Mouse (Mus musculus) MEL (cell line): ENCODE results near the gene Mbd6. TPM values are rescaled to one million over a fixed set of nuclear protein-coding genes. Genes with fewer than 3 reads are reported as not detected.

Experiments used
- DNase-seq: peaks from one replicate; pipeline ENCODE4 v3.0.0; 2011; ENCODE audit warnings: low read depth, low spot score
- H3K27ac ChIP-seq: 2 replicates; pipeline ENCODE4 v1.5.1; 2012; ENCODE audit warnings: low read depth, mild to moderate bottlenecking, control low read depth, low read length, moderate library complexity; ENCODE audit not compliant: control insufficient read depth
- H3K27me3 ChIP-seq, 2 experiments: fragments of 150-350 bp in 1 of 2; sonication (generic) in 1 of 2; 2 replicates each; pipeline ENCODE4 v1.6.1; 2012; ENCODE audit warnings: low read length in 2 of 2, mild to moderate bottlenecking in 2 of 2, improper control_type of control experiment in 1 of 2, moderate library complexity in 1 of 2; ENCODE audit not compliant: insufficient read depth in 2 of 2, control insufficient read depth in 1 of 2
- H3K36me3 ChIP-seq, 2 experiments: 2 replicates each; pipeline ENCODE4 v1.6.1; 2012 to 2014; ENCODE audit warnings: low read length in 2 of 2, improper control_type of control experiment in 1 of 2, inconsistent platforms in 1 of 2, mild to moderate bottlenecking in 1 of 2; ENCODE audit not compliant: insufficient read depth in 2 of 2, control insufficient read depth in 1 of 2
- H3K4me1 ChIP-seq, 2 experiments: fragments of 150-350 bp in 1 of 2; sonication (generic) in 1 of 2; 2 replicates each; pipeline ENCODE4 v1.6.1; 2012; ENCODE audit warnings: low read length in 2 of 2, improper control_type of control experiment in 1 of 2, mild to moderate bottlenecking in 1 of 2; ENCODE audit not compliant: insufficient read depth in 2 of 2, control insufficient read depth in 1 of 2
- H3K4me3 ChIP-seq, 2 experiments: fragments of 150-350 bp in 1 of 2; sonication (generic) in 1 of 2; 2 replicates each; pipeline ENCODE4 v1.5.1; 2012; ENCODE audit warnings: low read depth in 2 of 2, low read length in 2 of 2, mild to moderate bottlenecking in 2 of 2, moderate library complexity in 2 of 2, control low read depth in 1 of 2, improper control_type of control experiment in 1 of 2; ENCODE audit not compliant: control insufficient read depth in 1 of 2, insufficient read depth in 1 of 2
- H3K79me2 ChIP-seq: 2 replicates; pipeline ENCODE4 v1.6.1; 2012; ENCODE audit warnings: mild to moderate bottlenecking, low read length, moderate library complexity; ENCODE audit not compliant: control insufficient read depth, poor library complexity, insufficient read depth
- H3K9ac ChIP-seq: 2 replicates; pipeline ENCODE4 v1.6.1; 2012; ENCODE audit warnings: low read depth, mild to moderate bottlenecking, control low read depth, low read length, moderate library complexity; ENCODE audit not compliant: control insufficient read depth, poor library complexity, severe bottlenecking
- H3K9me3 ChIP-seq: fragments of 150-350 bp; sonication (generic); replicated peaks from 2 replicates; pipeline ENCODE4 v1.6.1; 2012; ENCODE audit warnings: mild to moderate bottlenecking, low read length, improper control_type of control experiment, moderate library complexity; ENCODE audit not compliant: insufficient read depth
- CHD1 ChIP-seq: IDR thresholded peaks from 2 replicates; pipeline ENCODE4 v1.6.1; 2012; ENCODE audit warnings: low read depth, mild to moderate bottlenecking, inconsistent platforms, low read length, improper control_type of control experiment
- CHD2 ChIP-seq: IDR thresholded peaks from 2 replicates; pipeline ENCODE4 v1.6.1; 2011; ENCODE audit warnings: low read length, improper control_type of control experiment
- CTCF ChIP-seq, 3 experiments: IDR thresholded peaks in 2 of 3; conservative IDR thresholded peaks in 1 of 3; 2 replicates each; pipeline ENCODE4 v1.5.1; 2011 to 2012; ENCODE audit warnings: low read length in 3 of 3, low read depth in 2 of 3, mild to moderate bottlenecking in 2 of 3, improper control_type of control experiment in 1 of 3, inconsistent platforms in 1 of 3, mixed read lengths in 1 of 3, moderate library complexity in 1 of 3; ENCODE audit not compliant: control insufficient read depth in 1 of 3, insufficient read depth in 1 of 3, poor library complexity in 1 of 3, severe bottlenecking in 1 of 3
- ETS1 ChIP-seq: IDR thresholded peaks from 2 replicates; pipeline ENCODE4 v1.6.1; 2012; ENCODE audit warnings: low read depth, mild to moderate bottlenecking, inconsistent platforms, low read length, improper control_type of control experiment, moderate library complexity
- GATA1 ChIP-seq: IDR thresholded peaks from 2 replicates; pipeline ENCODE4 v1.6.1; 2011; ENCODE audit warnings: low read depth, low read length, improper control_type of control experiment
- HCFC1 ChIP-seq: IDR thresholded peaks from 2 replicates; pipeline ENCODE4 v1.6.1; 2012; ENCODE audit warnings: low read depth, mild to moderate bottlenecking, inconsistent platforms, low read length, improper control_type of control experiment, moderate library complexity
- JUND ChIP-seq: IDR thresholded peaks from 2 replicates; pipeline ENCODE4 v1.6.1; 2011; ENCODE audit warnings: low read depth, mild to moderate bottlenecking, improper control_type of control experiment, low read length
- MAX ChIP-seq: IDR thresholded peaks from 2 replicates; pipeline ENCODE4 v1.6.1; 2011; ENCODE audit warnings: low read length, improper control_type of control experiment
- MEF2A ChIP-seq: IDR thresholded peaks from 2 replicates; pipeline ENCODE4 v1.6.1; 2014; ENCODE audit warnings: low read depth, mild to moderate bottlenecking, inconsistent platforms, low read length, improper control_type of control experiment; ENCODE audit not compliant: poor library complexity, insufficient replicate concordance, severe bottlenecking; ENCODE audit errors: extremely low read depth
- MXI1 ChIP-seq: IDR thresholded peaks from 2 replicates; pipeline ENCODE4 v1.6.1; 2011; ENCODE audit warnings: mild to moderate bottlenecking, low read depth, low read length, improper control_type of control experiment
- MYB ChIP-seq: IDR thresholded peaks from 2 replicates; pipeline ENCODE4 v1.6.1; 2011; ENCODE audit warnings: mild to moderate bottlenecking, low read depth, low read length, improper control_type of control experiment
- MYC ChIP-seq: IDR thresholded peaks from 2 replicates; pipeline ENCODE4 v1.6.1; 2011; ENCODE audit warnings: low read depth, mild to moderate bottlenecking, low read length, improper control_type of control experiment, moderate library complexity
- NRF1 ChIP-seq: IDR thresholded peaks from 2 replicates; pipeline ENCODE4 v1.6.1; 2014; ENCODE audit warnings: low read depth, mild to moderate bottlenecking, inconsistent platforms, low read length, improper control_type of control experiment, moderate library complexity; ENCODE audit not compliant: poor library complexity, insufficient read depth, severe bottlenecking
- POLR2A ChIP-seq, 2 experiments: IDR thresholded peaks; 2 replicates each; pipeline ENCODE4 v1.6.1; 2011 to 2012; ENCODE audit warnings: low read length in 2 of 2, mild to moderate bottlenecking in 2 of 2, control low read depth in 1 of 2, improper control_type of control experiment in 1 of 2, low read depth in 1 of 2, moderate library complexity in 1 of 2; ENCODE audit not compliant: control insufficient read depth in 1 of 2, insufficient read depth in 1 of 2, poor library complexity in 1 of 2
- POLR2AphosphoS2 ChIP-seq: IDR thresholded peaks from 2 replicates; pipeline ENCODE4 v1.6.1; 2011; ENCODE audit warnings: low read length, improper control_type of control experiment
- POLR2AphosphoS5 ChIP-seq: IDR thresholded peaks from 2 replicates; pipeline ENCODE4 v1.6.1; 2012; ENCODE audit warnings: low read depth, borderline replicate concordance, mild to moderate bottlenecking, inconsistent platforms, low read length, moderate library complexity, mixed read lengths
- RAD21 ChIP-seq: IDR thresholded peaks from 2 replicates; pipeline ENCODE4 v1.6.1; 2011; ENCODE audit warnings: mild to moderate bottlenecking, low read depth, low read length, improper control_type of control experiment
- RCOR1 ChIP-seq: IDR thresholded peaks from 2 replicates; pipeline ENCODE4 v1.6.1; 2012; ENCODE audit warnings: low read depth, mild to moderate bottlenecking, inconsistent platforms, low read length, improper control_type of control experiment
- SIN3A ChIP-seq: IDR thresholded peaks from 2 replicates; pipeline ENCODE4 v1.6.1; 2012; ENCODE audit warnings: low read length, improper control_type of control experiment, inconsistent platforms
- SMC3 ChIP-seq: IDR thresholded peaks from 2 replicates; pipeline ENCODE4 v1.6.1; 2011; ENCODE audit warnings: low read depth, low read length, improper control_type of control experiment
- TAL1 ChIP-seq: IDR thresholded peaks from 2 replicates; pipeline ENCODE4 v1.6.1; 2012; ENCODE audit warnings: mild to moderate bottlenecking, inconsistent platforms, low read length, moderate library complexity, mixed read lengths
- USF1 ChIP-seq: IDR thresholded peaks from 2 replicates; pipeline ENCODE4 v1.6.1; 2014; ENCODE audit warnings: low read depth, mild to moderate bottlenecking, inconsistent platforms, low read length, improper control_type of control experiment, moderate library complexity
- ZC3H11A ChIP-seq: IDR thresholded peaks from 2 replicates; pipeline ENCODE4 v1.6.1; 2012; ENCODE audit warnings: low read depth, mild to moderate bottlenecking, inconsistent platforms, low read length, improper control_type of control experiment
- ZMIZ1 ChIP-seq: IDR thresholded peaks from 2 replicates; pipeline ENCODE4 v1.6.1; 2012; ENCODE audit warnings: low read depth, mild to moderate bottlenecking, inconsistent platforms, low read length, improper control_type of control experiment, moderate library complexity
- polyA plus RNA-seq, 2 experiments: library from polyadenylated mRNA; stranded (reverse) in 1 of 2; unstranded in 1 of 2; fragments of >175 nt in 1 of 2; fragments of >200 nt in 1 of 2; gene quantifications; 2 replicates each; pipeline versions ENCODE4 v1.2.1 to v1.2.4; 2012; ENCODE audit warnings: low replicate concordance in 2 of 2, low read depth in 1 of 2; ENCODE audit not compliant: insufficient read length in 2 of 2, insufficient read depth in 1 of 2, missing spikeins in 1 of 2
- total RNA-seq: library from RNA; depleted of rRNA; stranded (reverse); fragments of 300-350 nt; gene quantifications from 2 replicates; pipeline ENCODE4 v1.2.3, GENCODE M21; 2012

Mbd6 gene
- total and polyA plus RNA-seq, 3 experiments = 4.2 to 44.8 TPM; not detected in 1

DNA sequence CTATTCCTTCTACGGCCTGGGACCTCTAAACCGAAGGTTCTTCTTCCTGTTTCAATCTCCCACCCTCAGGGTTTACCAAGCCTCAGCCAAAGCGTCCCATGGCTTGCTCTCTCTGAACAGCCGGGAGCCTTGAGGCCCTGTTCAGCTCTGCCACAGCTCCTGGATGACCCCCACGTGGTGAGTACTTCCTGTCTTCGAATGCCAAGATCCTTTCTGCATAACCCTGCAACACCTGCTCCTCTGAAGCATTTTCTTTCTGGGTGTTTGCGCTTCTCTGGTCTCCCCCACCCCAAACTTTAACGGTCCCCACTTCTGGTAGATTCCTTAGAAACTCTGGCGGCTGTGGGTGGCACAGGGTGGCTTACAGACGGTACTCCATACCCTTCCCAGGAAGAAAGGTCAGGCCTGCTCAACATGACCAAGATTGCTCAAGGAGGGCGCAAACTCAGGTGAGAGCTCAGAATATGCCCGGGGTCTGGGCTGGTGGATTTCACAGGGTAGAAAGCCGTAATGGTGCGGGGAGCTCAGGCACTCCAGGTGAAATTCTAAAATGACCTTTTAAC is 36.7 kb upstream of the Mbd6 start:
- DNase-seq = no peak
- Histone ChIP-seq H3K79me2 (peaks cover 2% of the 10 kb centered on the region; the same call in 1 of the 2 replicates), H3K4me1 (peaks cover 8 to 15% of the 10 kb centered on the region in 2 experiments), H3K27me3 (no peaks in the 10 kb centered on the region), H3K36me3 (peaks cover 0 to 8% of the 10 kb centered on the region in 2 experiments; a peak in 2 of 4 replicates), H3K9ac (no peak overlapping the region), H3K27ac (no peak overlapping the region), H3K4me3 (no peak overlapping the region), H3K9me3 (no peaks in the 10 kb centered on the region)
- TF ChIP-seq CHD1 (no peak), CHD2 (no peak), ZMIZ1 (no peak), POLR2AphosphoS5 (no peak), USF1 (no peak)

DNA sequence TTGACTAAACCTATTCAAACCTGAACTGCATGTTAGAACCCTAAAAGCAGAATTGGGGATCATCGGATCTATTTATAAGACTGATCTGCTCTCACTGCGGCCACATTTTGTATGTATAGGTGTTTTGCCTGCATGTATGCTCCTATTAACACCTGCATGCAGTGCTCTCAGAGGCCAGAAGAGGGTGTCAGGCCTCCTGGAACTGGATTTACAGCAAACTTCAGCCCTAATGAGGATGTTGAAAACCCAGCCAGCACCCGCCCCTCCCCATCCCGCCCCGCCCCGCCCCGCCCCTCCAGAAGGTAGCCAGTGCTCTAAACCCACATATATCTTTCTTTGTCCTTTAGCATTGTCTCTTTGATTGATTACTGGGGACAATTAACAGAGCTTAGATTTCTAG is 35.7 kb upstream of the Mbd6 start:
- peaks cover 8 to 15% of the 10 kb centered on the region in 2 experiments for H3K4me1 ChIP-seq
- peaks cover 2% of the 10 kb centered on the region; the same call in 1 of the 2 replicates for H3K79me2 ChIP-seq
- TF ChIP-seq RAD21 = peak; percentile 15
- TF ChIP-seq CTCF (IDR thresholded peaks at IDR 0.05 in 2 of 3, conservative IDR thresholded peaks at IDR 0.05 in 1 of 3; ENCODE audit: control insufficient read depth in 1 of 3, insufficient read depth in 1 of 3, low read depth in 2 of 3, low read length in 3 of 3, poor library complexity in 1 of 3, severe bottlenecking in 1 of 3) = peak; percentile 49 to 66 (median 60)
- 0 out of 2 replicates have a peak, but pooled peaks have one; percentile 40 for TF ChIP-seq MYC
- TF ChIP-seq CHD1 = no peak
- TF ChIP-seq SIN3A = peak; percentile 45; the same call in 1 of the 2 replicates
- TF ChIP-seq MXI1 = no peak
- no peak for TF ChIP-seq ZC3H11A
- TF ChIP-seq NRF1 = no peak
- no peak for TF ChIP-seq TAL1
- TF ChIP-seq POLR2AphosphoS2 = no peak
- TF ChIP-seq RCOR1 = 0 out of 2 replicates have a peak, but pooled peaks have one; percentile 8
- no peak for TF ChIP-seq JUND
- TF ChIP-seq MAX = peak; percentile 38; the same call in 1 of the 2 replicates
- TF ChIP-seq ZMIZ1 = no peak
- 0 out of 2 replicates have a peak, but pooled peaks have one; percentile 44 for TF ChIP-seq HCFC1
- TF ChIP-seq MEF2A = no peak
- no peak for TF ChIP-seq MYB
- no peak for TF ChIP-seq ETS1
- TF ChIP-seq GATA1 = no peak
- no peak for TF ChIP-seq POLR2A (IDR thresholded peaks at IDR 0.05; ENCODE audit: control insufficient read depth in 1 of 2, insufficient read depth in 1 of 2, low read depth in 1 of 2, low read length in 2 of 2, poor library complexity in 1 of 2)
- peak; percentile 55 for TF ChIP-seq SMC3
- H3K36me3 ChIP-seq = peaks cover 0 to 8% of the 10 kb centered on the region in 2 experiments; a peak in 2 of 4 replicates
- peak; percentile 91 for DNase-seq
- no peak overlapping the region for H3K9ac ChIP-seq
- H3K9me3 ChIP-seq = no peaks in the 10 kb centered on the region
- no peaks in the 10 kb centered on the region for H3K27me3 ChIP-seq
- peak overlapping the region; percentile 53 to 89 for H3K4me3 ChIP-seq
- no peak overlapping the region for H3K27ac ChIP-seq
